Mouse (Mus musculus): ENCODE data around the gene Pip5k1c. TPM values are rescaled to one million over a fixed set of nuclear protein-coding genes. Genes with fewer than 3 reads are reported as not detected.

Gene Pip5k1c
- total RNA-seq, 2 experiments from 2014 or later: 65.2 to 71.1 TPM

GRCm38 (mm10) chr10:81344421-81345161 lies 51.8 kb downstream of the Pip5k1c start:
- no peak for DNase-seq (ENCODE audit: low spot score in 2 of 2)

GRCm38 (mm10) chr10:81345162-81345534 lies 52.4 kb downstream of the Pip5k1c start:
- DNase-seq (ENCODE audit: low spot score in 2 of 2): no peak

DNA sequence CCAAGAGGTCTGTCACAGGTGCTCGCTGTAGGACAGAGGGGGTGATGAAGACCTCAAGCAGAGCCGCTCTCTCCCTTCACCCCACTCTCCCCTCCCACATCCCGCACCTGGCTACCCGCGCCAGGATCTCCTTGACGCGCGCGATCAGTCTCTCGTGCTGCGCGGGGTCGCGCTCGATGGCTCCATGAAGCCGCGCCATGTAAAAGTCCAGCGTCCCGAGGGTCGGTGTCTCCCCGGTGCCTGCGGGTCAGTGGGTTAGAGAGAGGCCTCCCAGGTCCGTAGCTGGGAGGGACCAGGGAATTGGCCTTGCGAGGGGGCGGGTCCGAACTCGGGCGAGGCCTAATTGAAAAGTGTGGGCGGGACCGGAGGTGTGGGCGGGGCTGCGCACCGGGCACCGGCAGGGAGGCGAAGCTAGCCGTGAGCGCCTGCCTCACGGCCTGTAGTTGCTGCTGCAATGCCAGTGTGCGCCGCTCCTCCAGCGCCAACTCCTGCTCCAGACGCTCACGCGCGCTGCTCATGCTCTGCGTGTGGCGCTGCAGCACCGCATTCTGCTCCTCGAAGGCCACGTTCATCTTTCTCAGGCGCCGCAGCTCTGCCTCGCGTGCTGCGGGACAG lies 53.8 kb downstream of the Pip5k1c start:
- peak in 1 of 2 experiments; percentile 55 for DNase-seq (ENCODE audit: low spot score in 2 of 2)

DNA sequence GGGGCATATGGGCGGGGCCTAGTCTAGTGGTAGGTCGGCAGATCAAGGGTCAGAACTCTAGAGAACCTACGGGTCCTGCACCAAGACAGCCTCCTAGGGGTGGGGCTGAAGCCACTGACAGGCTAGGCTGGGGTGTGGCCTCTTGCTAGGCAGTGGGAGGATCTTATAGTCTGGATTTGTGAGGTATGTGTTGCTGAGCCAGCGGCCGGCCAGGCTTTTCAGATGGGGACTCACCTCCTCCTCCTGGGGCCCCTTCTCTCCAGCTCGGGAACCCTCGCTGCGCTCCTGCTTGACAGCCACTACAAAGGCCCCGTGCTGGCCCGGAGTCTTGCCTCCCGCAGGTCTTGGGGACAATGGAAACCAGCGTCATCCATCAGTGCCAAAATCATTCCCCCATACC lies 56.4 kb downstream of the Pip5k1c start:
- no peak for DNase-seq (ENCODE audit: low spot score in 2 of 2)

DNA sequence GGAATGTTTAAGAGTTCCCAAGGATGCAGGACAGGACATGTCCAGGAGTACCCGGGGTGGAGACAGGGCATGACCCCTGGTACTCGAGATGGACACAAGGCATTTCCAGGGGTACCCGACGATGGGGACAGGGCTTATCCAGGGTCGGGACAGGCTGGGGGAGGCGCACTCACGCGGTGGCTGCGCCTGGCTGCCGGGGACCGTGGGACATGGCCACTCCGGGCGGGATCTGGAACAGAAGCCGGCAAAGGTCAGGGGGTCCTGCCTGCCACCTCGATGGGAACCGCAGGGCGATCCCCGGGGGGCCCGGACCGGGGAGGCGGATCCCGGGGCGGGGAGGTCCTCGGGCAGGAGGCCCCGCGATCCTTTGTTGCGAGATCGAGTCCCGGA lies 57.2 kb downstream of the Pip5k1c start:
- DNase-seq (ENCODE audit: low spot score in 2 of 2): no peak

GRCm38 (mm10) chr10:81350351-81351063 lies 57.7 kb downstream of the Pip5k1c start, which contains the start of gene Hmg20b:
TSS of gene Hmg20b (minus strand) at chr10:81350480.
- peak; percentile 97 to 98 for DNase-seq (ENCODE audit: low spot score in 2 of 2)

DNA sequence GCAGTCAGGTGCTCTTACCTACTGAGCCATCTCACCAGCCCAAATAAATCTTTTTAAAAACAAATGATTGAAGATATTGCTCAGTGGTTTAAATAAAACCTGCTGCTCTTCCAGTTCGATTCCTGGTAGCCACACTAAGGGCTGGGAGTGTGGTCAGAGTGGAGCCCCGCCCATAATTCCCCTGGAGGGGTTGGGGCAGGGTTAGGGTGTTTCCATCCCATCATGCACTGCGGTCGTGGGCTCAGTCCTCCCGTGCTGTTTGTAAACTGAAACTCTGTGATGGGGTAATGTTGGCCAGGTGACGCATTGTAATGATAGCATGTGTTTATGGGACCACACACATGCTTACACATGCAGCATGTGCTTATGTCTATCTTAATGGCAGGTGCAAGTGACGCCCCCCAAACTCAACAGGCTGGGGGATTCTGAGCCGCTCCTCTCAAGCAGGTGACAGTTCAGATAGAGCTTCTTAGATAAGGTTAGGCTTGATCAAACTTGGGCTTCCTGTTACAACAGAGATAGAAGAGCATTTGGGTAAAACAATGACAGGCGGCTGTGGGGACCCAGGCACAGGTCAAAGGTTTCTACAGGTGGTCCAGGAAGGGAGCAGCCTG lies 59.0 kb downstream of the Pip5k1c start:
- no peak for DNase-seq (ENCODE audit: low spot score in 2 of 2)

- no peak for DNase-seq (ENCODE audit: low spot score in 2 of 2)
Measured at GRCm38 (mm10) chr10:81354738-81355477, 62.1 kb downstream of the Pip5k1c start.

DNA sequence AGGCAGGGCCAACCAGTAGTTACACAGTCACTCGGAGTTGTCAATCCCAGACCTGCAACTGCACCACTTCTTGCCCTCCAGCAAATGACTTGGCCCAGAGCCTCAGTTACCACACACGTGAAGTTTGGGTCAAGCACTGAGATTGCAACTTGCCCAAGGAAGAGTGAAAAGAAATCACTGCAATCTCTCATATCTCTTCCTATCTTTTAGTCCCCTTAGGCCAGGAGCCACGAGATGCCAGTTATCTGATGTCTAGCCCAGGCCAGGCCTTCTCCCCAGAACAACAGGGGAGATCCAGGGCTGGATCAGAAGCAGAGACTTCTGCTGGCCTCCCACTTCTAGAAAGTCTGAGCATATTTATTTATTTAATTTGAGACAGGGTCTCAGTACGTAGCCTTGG lies 62.8 kb downstream of the Pip5k1c start:
- no peak for DNase-seq (ENCODE audit: low spot score in 2 of 2)

DNA sequence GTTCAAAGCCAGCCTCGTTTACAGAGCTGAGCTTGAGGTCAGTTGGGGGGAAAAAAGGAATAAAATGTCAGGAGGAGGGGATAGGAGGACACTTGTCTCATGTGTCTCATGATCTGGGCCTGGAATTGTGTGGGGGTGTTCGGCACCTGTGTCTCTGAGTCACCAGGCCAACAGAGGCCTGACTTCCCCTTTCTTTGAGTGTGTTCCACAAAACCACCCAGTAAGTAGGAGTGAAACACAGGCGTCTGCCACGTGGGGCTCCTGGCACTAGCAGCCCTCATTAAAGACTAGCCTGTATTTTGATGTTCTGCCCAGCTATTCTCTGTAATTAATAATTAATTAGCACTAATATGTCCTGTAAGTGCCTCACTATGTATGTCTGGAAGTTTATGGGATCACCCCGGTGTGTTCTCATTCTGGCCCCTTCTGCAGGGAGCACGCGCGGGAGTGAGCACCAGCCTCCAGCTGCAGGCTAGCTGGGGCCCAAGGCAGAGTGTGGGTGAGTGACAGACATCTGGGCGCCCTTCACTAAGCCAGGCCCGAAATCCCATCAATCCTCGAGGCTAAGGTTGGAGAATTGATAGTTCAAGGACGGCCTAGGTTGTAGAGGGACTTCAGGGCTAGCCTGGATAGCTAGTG lies 63.7 kb downstream of the Pip5k1c start:
- no peak for DNase-seq (ENCODE audit: low spot score in 2 of 2)

DNA sequence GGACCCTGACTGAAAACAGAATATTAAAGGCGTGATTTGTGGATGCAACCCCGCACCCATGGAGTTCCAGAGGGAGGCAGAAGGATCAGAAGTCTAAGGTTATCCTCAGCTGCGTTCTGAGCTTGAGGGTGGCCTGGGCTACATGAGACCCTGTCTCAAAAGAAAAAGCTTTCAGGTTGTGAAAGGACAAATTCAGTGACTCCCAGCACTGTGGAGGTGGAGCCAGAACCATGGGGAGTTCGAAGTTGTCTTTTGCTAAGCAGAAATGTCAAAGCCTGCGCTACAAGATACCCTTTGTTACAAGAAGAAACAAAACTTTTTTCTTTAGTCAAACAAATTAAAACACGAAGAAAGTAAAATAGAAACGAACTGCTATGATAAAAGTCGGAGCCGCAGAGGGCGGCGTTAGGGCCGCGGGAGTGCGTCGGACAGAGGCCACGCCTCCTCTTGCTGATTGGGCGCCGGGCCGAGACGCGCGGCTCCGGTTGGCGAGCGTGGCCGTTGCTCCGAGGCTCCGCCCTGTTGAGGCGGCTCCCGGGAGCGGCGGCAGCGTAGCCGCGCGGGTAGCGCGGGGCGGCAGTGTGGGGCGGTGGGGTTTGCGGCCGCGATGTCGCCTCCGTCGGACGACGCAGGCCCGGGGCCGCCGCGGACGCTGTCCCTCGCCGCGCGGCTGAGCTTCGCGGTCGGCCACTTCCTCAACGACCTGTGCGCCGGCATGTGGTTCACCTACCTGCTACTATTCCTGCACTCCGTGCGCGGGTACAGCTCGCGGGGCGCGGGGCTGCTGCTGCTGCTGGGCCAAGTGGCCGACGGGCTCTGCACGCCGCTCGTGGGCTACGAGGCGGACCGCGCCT lies 64.5 kb downstream of the Pip5k1c start, which contains the start of gene Mfsd12:
Gene Mfsd12 (plus strand): TSS at position 501 of the 854 bp plus-strand sequence.
- DNase-seq (ENCODE audit: low spot score in 2 of 2): peak; percentile 71 to 76

DNA sequence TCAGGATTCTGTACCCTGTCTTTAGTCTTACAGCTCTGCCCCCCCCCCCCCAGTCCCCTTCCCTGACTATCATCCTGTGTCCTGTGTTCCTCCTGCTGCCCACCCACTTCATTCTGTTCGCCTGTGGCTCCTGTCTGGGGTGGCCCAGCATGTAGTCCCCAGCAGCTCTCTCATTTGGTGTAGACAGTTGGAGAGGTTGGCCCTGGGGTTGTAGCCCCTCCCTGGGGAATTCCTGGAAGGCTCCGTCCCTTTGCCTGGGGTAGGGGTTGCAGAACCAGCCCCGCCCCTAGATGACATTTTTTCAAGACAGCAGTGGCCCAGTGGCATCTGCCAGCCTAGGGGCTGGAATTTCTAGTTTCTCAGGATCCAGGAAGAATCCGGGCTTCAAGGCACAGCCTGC lies 65.4 kb downstream of the Pip5k1c start:
- DNase-seq (ENCODE audit: low spot score in 2 of 2): no peak

GRCm38 (mm10) chr10:81358841-81359240 lies 66.1 kb downstream of the Pip5k1c start:
- DNase-seq (ENCODE audit: low spot score in 2 of 2): no peak

DNA sequence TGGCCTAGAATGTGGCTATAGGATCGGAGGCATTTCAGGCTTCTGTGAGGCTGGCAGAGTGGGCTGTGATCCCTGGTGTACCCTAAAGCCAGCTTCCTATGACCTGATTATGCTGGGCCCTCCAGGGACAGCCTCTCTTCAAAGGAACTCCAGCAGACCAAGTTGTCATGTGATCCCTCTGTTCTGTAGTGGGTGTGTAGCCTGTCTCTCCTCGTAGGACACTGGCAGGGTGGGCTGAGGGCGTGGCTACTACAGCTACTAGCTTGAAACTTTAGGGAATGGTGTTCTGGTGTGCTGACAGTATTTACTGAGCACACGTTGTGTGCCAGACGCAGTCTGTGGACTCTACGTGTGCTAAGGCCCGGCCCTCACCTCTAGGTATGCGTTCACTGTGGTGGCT lies 68.0 kb downstream of the Pip5k1c start:
- DNase-seq (ENCODE audit: low spot score in 2 of 2): no peak

GRCm38 (mm10) chr10:81362336-81362949 lies 69.7 kb downstream of the Pip5k1c start:
- DNase-seq (ENCODE audit: low spot score in 2 of 2): no peak

DNA sequence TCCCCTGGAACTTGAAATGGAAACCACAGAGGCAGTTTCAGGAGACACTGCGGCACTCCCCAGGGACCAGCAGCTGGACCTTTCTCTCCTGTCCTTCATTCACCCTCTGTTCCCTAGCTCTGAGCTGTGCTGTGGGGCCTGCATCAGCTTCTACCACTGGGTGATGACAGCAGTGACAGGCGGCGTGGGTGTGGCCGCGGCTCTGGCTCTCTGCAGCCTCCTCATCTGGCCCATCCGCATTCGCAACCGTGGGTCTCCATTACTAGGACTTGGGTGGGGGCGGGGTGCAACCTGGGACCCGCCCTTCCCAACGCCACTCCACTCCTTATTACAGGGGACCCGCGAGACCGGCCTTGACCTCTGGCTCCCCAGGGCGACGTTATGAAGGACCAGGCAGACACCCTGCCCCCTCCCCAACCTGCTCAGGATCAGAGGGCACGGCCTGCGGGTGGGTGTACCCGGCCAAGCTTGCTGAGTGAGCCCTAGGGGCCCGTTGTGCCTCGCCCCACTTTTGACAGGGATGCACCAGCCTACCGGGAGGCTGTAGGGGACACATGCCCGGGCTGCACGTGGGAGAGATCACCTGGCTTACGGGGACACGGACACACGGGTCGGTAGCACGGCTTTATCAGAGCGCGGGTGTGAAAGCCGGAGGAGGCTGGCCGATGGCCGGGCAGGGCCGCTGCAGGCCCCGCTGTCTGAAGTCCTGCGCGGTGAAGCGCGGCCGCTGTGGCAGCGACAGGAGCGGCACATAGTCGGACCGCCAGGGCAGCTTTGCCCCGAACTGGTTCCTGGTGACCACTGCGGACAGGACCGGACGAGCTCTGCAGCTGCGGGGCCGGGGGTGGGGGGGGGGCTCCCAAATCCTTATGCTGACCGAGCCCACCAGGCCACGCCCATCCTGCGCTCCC lies 70.9 kb downstream of the Pip5k1c start:
- no peak for DNase-seq (ENCODE audit: low spot score in 2 of 2)

- no peak for DNase-seq (ENCODE audit: low spot score in 2 of 2)
Measured at GRCm38 (mm10) chr10:81364666-81365065, 71.9 kb downstream of the Pip5k1c start.

DNA sequence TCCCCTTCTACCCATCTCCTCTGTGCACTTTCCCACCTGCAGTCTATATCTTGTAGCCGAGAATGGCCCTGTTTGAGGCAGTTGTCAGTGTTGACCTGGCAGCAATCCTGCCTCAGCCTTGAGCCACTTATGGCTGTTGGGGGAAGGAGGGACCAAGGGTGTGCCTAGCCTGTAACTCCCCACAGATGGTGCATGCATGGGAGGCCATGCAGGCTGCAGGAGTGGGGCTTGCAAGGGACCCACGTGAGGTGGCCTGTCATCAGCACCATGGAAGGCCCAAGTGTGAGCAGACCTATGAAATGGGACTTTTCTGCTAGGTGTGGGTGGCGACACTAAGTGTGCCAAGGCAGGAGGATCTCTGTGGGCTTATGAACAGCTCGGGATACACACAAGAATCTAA lies 72.3 kb downstream of the Pip5k1c start:
- DNase-seq (ENCODE audit: low spot score in 2 of 2): no peak

Measured in adrenal gland, postnatal 4 days (tissue).